Mouse (Mus musculus): ENCODE data around the gene 6030408B16Rik.

- TF ChIP-seq POLR2A (IDR thresholded peaks at IDR 0.05; ENCODE audit: borderline replicate concordance, extremely low read depth, insufficient read depth, insufficient read length, poor library complexity, severe bottlenecking): no peak
- no peak for TF ChIP-seq CTCF (IDR thresholded peaks at IDR 0.05; ENCODE audit: borderline replicate concordance, extremely low read depth, insufficient read depth, insufficient read length)
Measured at GRCm38 (mm10) chr15:101292012-101292411, 1.0 kb upstream of the 6030408B16Rik start.

Data from brain, embryonic 14.5 days (tissue).